21 mouse cellular contexts compared by ENCODE assay signal in the genomic region with DNA sequence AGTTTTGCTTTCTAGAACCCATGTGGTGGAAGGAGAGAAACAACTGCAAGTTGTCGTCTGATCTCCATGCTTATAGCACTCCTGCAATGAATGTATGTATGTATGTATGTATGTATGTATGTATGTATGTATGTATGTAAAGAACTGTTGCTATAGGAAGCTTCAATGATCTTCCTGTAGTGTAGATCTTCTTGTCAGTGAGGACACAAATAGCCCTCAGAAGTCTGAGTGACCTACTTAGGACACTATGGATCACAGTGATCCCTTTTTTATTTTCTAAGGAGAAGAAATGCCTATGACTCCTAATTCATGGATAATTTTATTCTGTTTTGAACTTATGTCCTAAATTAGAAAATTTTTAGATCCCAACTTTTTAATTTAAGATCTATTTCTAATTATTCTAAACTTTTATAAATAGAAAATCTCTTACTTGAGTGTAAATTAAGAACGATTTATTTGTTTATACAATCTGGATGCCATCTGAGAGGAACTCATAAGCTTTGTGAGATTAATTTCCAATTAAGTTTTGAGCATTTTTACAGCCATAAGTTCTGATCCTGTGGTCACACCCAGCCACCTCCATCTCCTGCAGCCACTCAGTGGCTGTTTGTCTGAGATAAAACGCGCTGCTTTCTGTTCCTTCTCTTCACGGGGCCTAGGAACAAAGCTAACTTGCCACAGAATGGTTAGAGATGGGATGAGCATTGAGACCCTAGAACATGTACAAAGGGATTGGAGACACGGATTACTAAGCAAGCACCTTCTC.
A peak's percentile ranks its signal among the peaks of the same experiment; 100 is the strongest.
DNase-seq lines count a peak whose midpoint lies in the region; ATAC-seq and TF ChIP-seq lines count a peak whose summit lies in the region.
"Had no signal": no experiment of that assay in that cellular context is flagged by ENCODE, and none has a peak within 500 bp of the region (broad histone marks: within the 10 kb centered on the region; RNA-seq: fewer than 3 reads in every experiment).

No protein-coding gene starts in this region.

- no peaks in the 10 kb centered on the region for H3K27me3 ChIP-seq in stomach, embryonic 14.5 days (ENCODE audit: control insufficient read depth, insufficient read depth, low read length)
- no peaks in the 10 kb centered on the region for H3K27me3 ChIP-seq in stomach, postnatal 0 days (ENCODE audit: control insufficient read depth, insufficient read depth, low read length)
- H3K27me3 ChIP-seq in erythroblast, embryonic 14.5 days (ENCODE audit: control insufficient read depth), result no peaks in the 10 kb centered on the region
- H3K27me3 ChIP-seq in liver, embryonic 16.5 days (ENCODE audit: control insufficient read depth, insufficient read depth, low read depth, low read length), result no peaks in the 10 kb centered on the region
- H3K27me3 ChIP-seq: embryonic facial prominence, embryonic 13.5 days; forebrain, embryonic 13.5 days; heart, embryonic 15.5 days; hindbrain, embryonic 12.5 days; kidney, embryonic 15.5 days; neural tube, embryonic 13.5 days had no signal

- no peak for TF ChIP-seq CTCF in stomach, postnatal 0 days (IDR thresholded peaks at IDR 0.05; ENCODE audit: low read depth)

- H3K4me3 ChIP-seq in stomach, embryonic 14.5 days (ENCODE audit: low read depth, low read length), result no peak overlapping the region
- no peak overlapping the region for H3K4me3 ChIP-seq in stomach, postnatal 0 days (ENCODE audit: low read depth, low read length)
- peak overlapping the region; percentile 57 for H3K4me3 ChIP-seq in erythroblast, embryonic 14.5 days (replicated peaks)
- peak overlapping the region; percentile 42 for H3K4me3 ChIP-seq in liver, embryonic 16.5 days (ENCODE audit: low read depth, low read length)
- H3K4me3 ChIP-seq: embryonic facial prominence, embryonic 13.5 days; forebrain, embryonic 13.5 days; heart, embryonic 15.5 days; hindbrain, embryonic 12.5 days; kidney, embryonic 15.5 days; neural tube, embryonic 13.5 days had no signal

- no peak overlapping the region for H3K4me2 ChIP-seq in stomach, embryonic 14.5 days (replicated peaks; ENCODE audit: low read depth, low read length)
- no peak overlapping the region for H3K4me2 ChIP-seq in stomach, postnatal 0 days (replicated peaks; ENCODE audit: low read depth)
- H3K4me2 ChIP-seq in liver, embryonic 16.5 days (ENCODE audit: low read depth, low read length), result peak overlapping the region; percentile 67
- H3K4me2 ChIP-seq: embryonic facial prominence, embryonic 13.5 days; forebrain, embryonic 13.5 days; heart, embryonic 15.5 days; hindbrain, embryonic 12.5 days; kidney, embryonic 15.5 days; midbrain, embryonic 11.5 days; neural tube, embryonic 13.5 days had no signal

- no peak for DNase-seq in stomach, postnatal 0 days (ENCODE audit: low spot score)
- DNase-seq in embryo, embryonic 11 days, result no peak
- no peak for DNase-seq in MN1 (ENCODE audit: low spot score)
- no peak for DNase-seq in adipocyte (ENCODE audit: low spot score)
- DNase-seq: adrenal gland, adult 2 months; cerebellum, adult 2 months; layer of hippocampus, postnatal 36 days; lung, postnatal 36 days; right cerebral cortex, postnatal 25 days; thymus, adult 2 months had no signal

- 84% methylated on average over 6 of the region's 6 CpGs for WGBS in stomach, embryonic 14.5 days
- WGBS in stomach, postnatal 0 days, result 73% methylated on average over 6 of the region's 6 CpGs
- WGBS in liver, embryonic 16.5 days (ENCODE audit: insufficient replicate concordance), result 30% methylated on average over 6 of the region's 6 CpGs

- TF ChIP-seq EP300 in stomach, postnatal 0 days (optimal IDR thresholded peaks at IDR 0.05), result no peak

- H3K36me3 ChIP-seq in stomach, embryonic 14.5 days (ENCODE audit: control insufficient read depth, insufficient read depth, low read length), result no peaks in the 10 kb centered on the region
- H3K36me3 ChIP-seq in stomach, postnatal 0 days (ENCODE audit: control insufficient read depth, insufficient read depth, low read length), result no peaks in the 10 kb centered on the region
- peaks cover 94% of the 10 kb centered on the region for H3K36me3 ChIP-seq in erythroblast, embryonic 14.5 days (ENCODE audit: control insufficient read depth)
- peaks cover 8% of the 10 kb centered on the region for H3K36me3 ChIP-seq in liver, embryonic 16.5 days (ENCODE audit: control insufficient read depth, insufficient read depth)
- H3K36me3 ChIP-seq: embryonic facial prominence, embryonic 13.5 days; heart, embryonic 15.5 days; hindbrain, embryonic 12.5 days; kidney, embryonic 15.5 days; neural tube, embryonic 13.5 days had no signal

- no peak overlapping the region for H3K9ac ChIP-seq in stomach, embryonic 14.5 days (replicated peaks; ENCODE audit: low read depth, low read length)
- H3K9ac ChIP-seq in stomach, postnatal 0 days (ENCODE audit: low read length), result no peak overlapping the region
- H3K9ac ChIP-seq in liver, embryonic 16.5 days (ENCODE audit: low read depth, low read length), result peak overlapping the region; percentile 62
- H3K9ac ChIP-seq: embryonic facial prominence, embryonic 13.5 days; forebrain, embryonic 13.5 days; heart, embryonic 15.5 days; hindbrain, embryonic 12.5 days; kidney, embryonic 15.5 days; neural tube, embryonic 13.5 days had no signal

- peak; percentile 63; the same call in 1 of the 2 replicates for ATAC-seq in stomach, embryonic 14.5 days (ENCODE audit: insufficient number of reproducible peaks, insufficient read depth, low FRiP score, low read depth)
- ATAC-seq in stomach, postnatal 0 days (ENCODE audit: low FRiP score, low TSS enrichment), result no peak
- peak; percentile 98 for ATAC-seq in liver, embryonic 16.5 days (ENCODE audit: low read depth)
- ATAC-seq: forebrain, embryonic 13.5 days; inflammation-experienced regulatory T-cells, adult 6 months had no signal

- no peaks in the 10 kb centered on the region for H3K4me1 ChIP-seq in stomach, embryonic 14.5 days (ENCODE audit: control insufficient read depth, insufficient read depth, low read length)
- no peaks in the 10 kb centered on the region for H3K4me1 ChIP-seq in stomach, postnatal 0 days (replicated peaks; ENCODE audit: control insufficient read depth, insufficient read depth)
- H3K4me1 ChIP-seq in erythroblast, embryonic 14.5 days (ENCODE audit: control insufficient read depth), result peaks cover 82% of the 10 kb centered on the region
- H3K4me1 ChIP-seq in liver, embryonic 16.5 days (ENCODE audit: control insufficient read depth, low read depth, low read length), result peaks cover 32% of the 10 kb centered on the region
- H3K4me1 ChIP-seq: embryonic facial prominence, embryonic 13.5 days; heart, embryonic 15.5 days; hindbrain, embryonic 12.5 days; kidney, embryonic 15.5 days; neural tube, embryonic 13.5 days had no signal

- no peaks in the 10 kb centered on the region for H3K9me3 ChIP-seq in stomach, embryonic 14.5 days (ENCODE audit: control insufficient read depth, low read depth, low read length)
- H3K9me3 ChIP-seq in stomach, postnatal 0 days (ENCODE audit: control insufficient read depth, low read length), result no peaks in the 10 kb centered on the region
- no peaks in the 10 kb centered on the region for H3K9me3 ChIP-seq in erythroblast, embryonic 14.5 days (ENCODE audit: control insufficient read depth, low read length)
- no peaks in the 10 kb centered on the region for H3K9me3 ChIP-seq in liver, embryonic 16.5 days (replicated peaks; ENCODE audit: control insufficient read depth, low read length)
- H3K9me3 ChIP-seq: embryonic facial prominence, embryonic 13.5 days; forebrain, embryonic 13.5 days; heart, embryonic 15.5 days; hindbrain, embryonic 12.5 days; kidney, embryonic 15.5 days; neural tube, embryonic 13.5 days had no signal

- H3K27ac ChIP-seq in stomach, embryonic 14.5 days (ENCODE audit: low read length), result no peak overlapping the region
- no peak overlapping the region for H3K27ac ChIP-seq in stomach, postnatal 0 days (replicated peaks)
- H3K27ac ChIP-seq in liver, embryonic 16.5 days (ENCODE audit: low read length), result peak overlapping the region; percentile 91
- H3K27ac ChIP-seq: embryonic facial prominence, embryonic 13.5 days; forebrain, embryonic 13.5 days; heart, embryonic 15.5 days; hindbrain, embryonic 12.5 days; kidney, embryonic 15.5 days; neural tube, embryonic 13.5 days had no signal

Comparison
In these comparisons a context has a peak if more than half of its experiments do, and no peak if none do; other contexts are left out.
1. H3K4me3 ChIP-seq: peak in erythroblast, embryonic 14.5 days (single experiment) and liver, embryonic 16.5 days (single experiment); none in stomach, embryonic 14.5 days (single experiment) and stomach, postnatal 0 days (single experiment).